Mouse (Mus musculus) myocyte (in vitro differentiated cells): ENCODE measurements at regions not wholly inside any gene's neighbourhood (a gene's known extent, or its start where the extent isn't known, plus 50 kb on each side); places are given as distances from the start of the nearest gene placed in this dataset.

Source experiments
- H3K27me3 ChIP-seq: one replicate; pipeline ENCODE4 v1.6.1; 2011; ENCODE audit not compliant: control insufficient read depth, insufficient read depth, insufficient read length
- H3K36me3 ChIP-seq: one replicate; pipeline ENCODE4 v1.6.1; 2011; ENCODE audit not compliant: control insufficient read depth, insufficient read depth
- H3K4me2 ChIP-seq: one replicate; pipeline ENCODE4 v1.6.1; 2011; ENCODE audit warnings: low read depth, control low read depth
- H3K4me3 ChIP-seq: one replicate; pipeline ENCODE4 v1.5.1; 2011; ENCODE audit warnings: mild to moderate bottlenecking, control low read depth, moderate library complexity
- H3K79me2 ChIP-seq: one replicate; pipeline ENCODE4 v1.6.1; 2011; ENCODE audit not compliant: control insufficient read depth, insufficient read depth
- H3ac ChIP-seq: one replicate; pipeline ENCODE4 v1.6.1; 2011; ENCODE audit not compliant: control insufficient read depth, insufficient read length
- CEBPB ChIP-seq: IDR thresholded peaks from 2 replicates; pipeline ENCODE4 v1.6.1; 2011; ENCODE audit warnings: mild to moderate bottlenecking, moderate library complexity; ENCODE audit not compliant: poor library complexity, insufficient read depth, severe bottlenecking
- E2F4 ChIP-seq: IDR thresholded peaks from one replicate; pipeline ENCODE4 v1.6.1; 2011; ENCODE audit warnings: mild to moderate bottlenecking, control low read depth, moderate library complexity; ENCODE audit not compliant: insufficient read depth
- MAX ChIP-seq: IDR thresholded peaks from one replicate; pipeline ENCODE4 v1.6.1; 2011; ENCODE audit warnings: low read depth, mild to moderate bottlenecking, control low read depth
- MYOD1 ChIP-seq, 3 experiments: IDR thresholded peaks; one replicate each; pipeline ENCODE4 v1.6.1; 2011; ENCODE audit warnings: control low read depth in 2 of 3, low read depth in 2 of 3, mild to moderate bottlenecking in 2 of 3, moderate library complexity in 1 of 3; ENCODE audit not compliant: insufficient read length in 2 of 3, control insufficient read depth in 1 of 3
- MYOG ChIP-seq, 3 experiments: IDR thresholded peaks; one replicate each; pipeline ENCODE4 v1.6.1; 2011; ENCODE audit warnings: control low read depth in 2 of 3, low read depth in 2 of 3, mild to moderate bottlenecking in 2 of 3; ENCODE audit not compliant: insufficient read length in 2 of 3, control insufficient read depth in 1 of 3, insufficient read depth in 1 of 3
- POLR2A ChIP-seq: IDR thresholded peaks from one replicate; pipeline ENCODE4 v1.6.1; 2011; ENCODE audit warnings: low read depth, mild to moderate bottlenecking, control low read depth, moderate library complexity; ENCODE audit not compliant: insufficient read length
- POLR2AphosphoS2 ChIP-seq: IDR thresholded peaks from one replicate; pipeline ENCODE4 v1.6.1; 2011; ENCODE audit warnings: low read depth, control low read depth; ENCODE audit not compliant: insufficient read length
- REST ChIP-seq: IDR thresholded peaks from one replicate; pipeline ENCODE4 v1.6.1; 2011; ENCODE audit warnings: mild to moderate bottlenecking, control low read depth, moderate library complexity; ENCODE audit not compliant: insufficient read depth, insufficient read length
- SRF ChIP-seq: IDR thresholded peaks from one replicate; pipeline ENCODE4 v1.6.1; 2011; ENCODE audit warnings: low read depth; ENCODE audit not compliant: control insufficient read depth, insufficient read length
- TCF12 ChIP-seq: IDR thresholded peaks from one replicate; pipeline ENCODE4 v1.6.1; 2011; ENCODE audit warnings: mild to moderate bottlenecking, control low read depth; ENCODE audit not compliant: poor library complexity, insufficient read depth, severe bottlenecking
- TCF3 ChIP-seq: IDR thresholded peaks from one replicate; pipeline ENCODE4 v1.6.1; 2011; ENCODE audit warnings: low read depth, control low read depth; ENCODE audit not compliant: insufficient read length
- USF1 ChIP-seq: IDR thresholded peaks from one replicate; pipeline ENCODE4 v1.6.1; 2011; ENCODE audit warnings: low read depth, mild to moderate bottlenecking, control low read depth, moderate library complexity

GRCm38 (mm10) chr12:97278792-97279191 is 980.5 kb downstream of the Galc start:
- Histone ChIP-seq H3ac (no peak overlapping the region), H3K27me3 (no peaks in the 10 kb centered on the region), H3K79me2 (no peaks in the 10 kb centered on the region), H3K36me3 (no peaks in the 10 kb centered on the region), H3K4me2 (no peak overlapping the region), H3K4me3 (no peak overlapping the region)
- TF ChIP-seq REST, result no peak
- no peak for TF ChIP-seq TCF12
- no peak for TF ChIP-seq MYOD1 (IDR thresholded peaks at IDR 0.05; ENCODE audit: control insufficient read depth in 1 of 3, insufficient read length in 2 of 3, low read depth in 2 of 3)
- no peak for TF ChIP-seq SRF
- no peak for TF ChIP-seq POLR2A
- no peak for TF ChIP-seq MYOG (IDR thresholded peaks at IDR 0.05; ENCODE audit: control insufficient read depth in 1 of 3, insufficient read depth in 1 of 3, insufficient read length in 2 of 3, low read depth in 2 of 3)
- TF ChIP-seq POLR2AphosphoS2, result no peak
- no peak for TF ChIP-seq CEBPB
- no peak for TF ChIP-seq MAX
- TF ChIP-seq TCF3, result no peak

DNA sequence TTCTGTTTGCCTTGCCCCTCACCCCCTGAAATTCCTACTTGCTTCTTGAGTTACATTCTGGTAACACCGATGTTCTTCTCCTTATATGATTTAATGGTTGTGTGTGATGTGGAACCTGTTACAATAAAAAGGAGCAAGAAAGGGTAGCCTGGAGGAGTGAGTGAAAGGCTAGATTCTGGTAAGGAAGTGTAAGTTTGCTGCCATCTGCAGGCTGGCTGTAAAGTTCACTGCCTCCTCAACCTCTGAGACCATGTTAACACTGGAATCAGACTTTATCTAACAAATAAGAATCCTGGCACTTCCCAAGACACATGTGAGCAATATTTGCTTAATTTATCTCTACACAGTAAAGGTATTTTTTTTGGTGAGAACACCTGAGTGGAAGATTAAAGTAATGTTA is 980.9 kb downstream of the Galc start:
- TF ChIP-seq POLR2AphosphoS2 (no peak), TCF12 (no peak), REST (no peak), MYOD1 (IDR thresholded peaks at IDR 0.05; ENCODE audit: control insufficient read depth in 1 of 3, insufficient read length in 2 of 3, low read depth in 2 of 3) (no peak), TCF3 (no peak), POLR2A (no peak), E2F4 (no peak), SRF (no peak), USF1 (no peak), CEBPB (no peak), MAX (no peak), MYOG (IDR thresholded peaks at IDR 0.05; ENCODE audit: control insufficient read depth in 1 of 3, insufficient read depth in 1 of 3, insufficient read length in 2 of 3, low read depth in 2 of 3) (no peak)

More for the DNA sequence above, 980.9 kb downstream of the Galc start:
- no peaks in the 10 kb centered on the region for H3K36me3 ChIP-seq
- no peak overlapping the region for H3K4me2 ChIP-seq
- no peaks in the 10 kb centered on the region for H3K27me3 ChIP-seq
- H3K79me2 ChIP-seq, result no peaks in the 10 kb centered on the region
- no peak overlapping the region for H3ac ChIP-seq
- H3K4me3 ChIP-seq, result no peak overlapping the region
